Mouse (Mus musculus) liver, embryonic 14.5 days (tissue): ENCODE results near the gene Ppox. TPM values are rescaled to one million over a fixed set of nuclear protein-coding genes. Genes with fewer than 3 reads are reported as not detected.

ENCODE experiments used
- ATAC-seq: fragments of 200-750 bp; cut with Nextera tagmentation; 2 replicates; pipeline ENCODE4 v1.8.0; 2017; ENCODE audit warnings: moderate number of reproducible peaks, mild to moderate bottlenecking, moderate library complexity; ENCODE audit not compliant: insufficient read depth
- DNase-seq, 3 experiments: peaks; one replicate each; pipeline ENCODE4 v3.0.0-alpha.2; 2012 to 2013; ENCODE audit warnings: low read depth in 3 of 3, low spot score in 3 of 3
- H3K27ac ChIP-seq: fragments of 300-500 bp; sonication (generic); 2 replicates; pipeline ENCODE4 v1.5.1; 2014; ENCODE audit warnings: moderate library complexity, mild to moderate bottlenecking, control low read depth, inconsistent platforms
- H3K27me3 ChIP-seq: fragments of 300-500 bp; sonication (generic); 2 replicates; pipeline ENCODE4 v1.6.1; 2014; ENCODE audit warnings: mild to moderate bottlenecking, low read length, moderate library complexity; ENCODE audit not compliant: control insufficient read depth, insufficient read depth
- H3K36me3 ChIP-seq: fragments of 300-500 bp; sonication (generic); replicated peaks from 2 replicates; pipeline ENCODE4 v1.6.1; 2014; ENCODE audit warnings: low read depth; ENCODE audit not compliant: control insufficient read depth, insufficient read depth
- H3K4me1 ChIP-seq, 2 experiments: fragments of 200-500 bp in 1 of 2; fragments of 300-500 bp in 1 of 2; sonication (generic) in 1 of 2; replicated peaks; 2 replicates each; pipeline ENCODE4 v1.6.1; 2012 to 2014; ENCODE audit warnings: antibody characterized with exemption in 1 of 2, inconsistent platforms in 1 of 2, low read length in 1 of 2; ENCODE audit not compliant: control insufficient read depth in 2 of 2, insufficient read depth in 2 of 2
- H3K4me2 ChIP-seq: fragments of 300-500 bp; sonication (generic); 2 replicates; pipeline ENCODE4 v1.6.1; 2014; ENCODE audit warnings: low read depth, mild to moderate bottlenecking, control low read depth, moderate library complexity
- H3K4me3 ChIP-seq, 2 experiments: fragments of 200-500 bp in 1 of 2; fragments of 300-500 bp in 1 of 2; sonication (generic) in 1 of 2; 2 replicates each; pipeline ENCODE4 v1.5.1; 2012 to 2014; ENCODE audit warnings: low read depth in 2 of 2, low read length in 2 of 2, mild to moderate bottlenecking in 2 of 2, control low read depth in 1 of 2, inconsistent platforms in 1 of 2, moderate library complexity in 1 of 2; ENCODE audit not compliant: insufficient read depth in 1 of 2
- H3K9ac ChIP-seq: fragments of 300-500 bp; sonication (generic); replicated peaks from 2 replicates; pipeline ENCODE4 v1.6.1; 2014; ENCODE audit warnings: mild to moderate bottlenecking, control low read depth, moderate library complexity
- H3K9me3 ChIP-seq: fragments of 300-500 bp; sonication (generic); 2 replicates; pipeline ENCODE4 v1.6.1; 2016; ENCODE audit warnings: low read length, mixed read lengths; ENCODE audit not compliant: control insufficient read depth
- CTCF ChIP-seq: IDR thresholded peaks from 2 replicates; pipeline ENCODE4 v1.5.1; 2016; ENCODE audit warnings: antibody characterized with exemption, low read depth, control low read depth
- EP300 ChIP-seq: IDR thresholded peaks from 2 replicates; pipeline ENCODE4 v1.6.1; 2016; ENCODE audit warnings: antibody characterized with exemption, low read depth
- WGBS: fragments of 180-500 bp; shearing (Covaris S2); extraction: QIAGEN DNeasy Blood & Tissue Kit; methylation state at CpG from one replicate; pipeline ENCODE4 v1.1.7; 2014; ENCODE audit not compliant: insufficient replicate concordance; 5-methylcytosine and 5-hydroxymethylcytosine counted together
- polyA plus RNA-seq, 2 experiments: library from polyadenylated mRNA; depleted of rRNA in 1 of 2; stranded (reverse) in 1 of 2; unstranded in 1 of 2; fragments of >200 nt; fragmentation: Nextera tagmentation in 1 of 2; extraction: Ambion mirVana in 1 of 2; gene quantifications; 2 replicates each; pipeline versions ENCODE4 v1.2.1 to v1.2.3; 2012 to 2014

Gene Ppox
- polyA plus RNA-seq, 2 experiments: 161 to 170 TPM

DNA sequence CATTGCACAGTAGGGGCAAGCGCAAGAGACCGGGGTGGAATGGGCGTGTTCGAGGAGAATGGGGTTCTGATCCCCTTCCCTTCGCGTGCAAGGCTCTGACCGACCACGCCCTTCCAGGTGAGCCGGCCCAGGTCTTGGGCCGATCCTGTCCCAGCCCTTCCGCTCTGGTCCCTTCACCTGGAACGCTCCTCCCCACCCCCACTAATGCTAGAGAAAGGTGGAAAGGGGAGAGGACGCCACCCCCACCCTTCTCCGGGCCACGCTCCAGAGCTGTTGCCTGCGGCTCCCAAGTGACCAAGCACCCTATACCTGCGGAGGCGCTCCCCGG is 10.4 kb downstream of the Ppox start:
- Histone ChIP-seq H3K4me1 (peaks cover 17 to 22% of the 10 kb centered on the region in 2 experiments), H3K4me3 (peak overlapping the region; percentile 67 to 96), H3K27ac (peak overlapping the region; percentile 50), H3K36me3 (peaks cover 32% of the 10 kb centered on the region), H3K9ac (peak overlapping the region; percentile 80), H3K4me2 (peak overlapping the region; percentile 89), H3K9me3 (no peaks in the 10 kb centered on the region), H3K27me3 (no peaks in the 10 kb centered on the region)
- no peak for TF ChIP-seq EP300
- TF ChIP-seq CTCF: no peak
- no peak for DNase-seq
- ATAC-seq: peak; percentile 72
- WGBS: under 1% methylated on average over 18 of the region's 19 CpGs

DNA sequence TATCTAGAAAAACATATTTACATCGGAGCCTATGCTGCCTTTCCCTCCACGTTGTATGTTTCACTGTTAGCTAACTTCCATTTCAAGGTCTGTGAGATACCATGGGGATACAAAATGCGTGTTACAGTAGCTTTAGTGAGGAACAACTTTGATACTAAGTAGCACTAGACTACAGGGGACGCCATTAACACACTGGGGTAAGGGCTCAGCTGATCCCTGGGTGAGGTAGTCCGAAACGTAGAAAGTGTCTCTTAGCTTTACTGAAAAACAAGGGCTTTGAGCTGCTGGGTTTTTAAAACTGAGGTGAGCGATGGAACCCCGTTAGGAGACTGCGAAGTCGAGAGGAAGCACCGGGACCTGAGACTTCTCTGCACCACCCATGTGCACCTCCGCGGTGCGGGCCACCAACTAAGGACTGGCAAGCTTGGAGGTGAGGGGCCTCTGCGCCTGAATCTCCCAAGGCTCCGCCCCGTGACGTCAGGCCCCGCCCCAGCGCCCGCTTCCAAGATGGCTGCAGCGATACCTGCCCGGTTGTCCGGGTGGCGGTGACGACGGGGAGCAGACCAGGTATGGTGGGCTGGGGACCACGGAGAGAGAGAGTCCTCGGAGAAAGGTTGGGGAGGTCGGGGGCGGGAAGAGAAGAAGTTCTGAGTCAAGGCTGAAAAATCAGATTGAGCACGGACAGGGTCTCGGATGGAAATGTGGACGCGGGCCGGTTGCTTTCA is 11.0 kb downstream of the Ppox start, which contains the start of gene B4galt3:
Gene B4galt3 (plus strand): TSS at position 481 of the 725 bp plus-strand sequence.
- DNase-seq (peak; percentile 79 to 86 (median 83)), ATAC-seq (peak; percentile 93)
- WGBS: 3% methylated on average over 36 of the region's 36 CpGs
- Histone ChIP-seq H3K27me3 (no peaks in the 10 kb centered on the region), H3K27ac (peak within 1 kb of the TSS; percentile 70), H3K4me1 (peaks cover 17 to 22% of the 10 kb centered on the region in 2 experiments), H3K4me2 (peak within 1 kb of the TSS; percentile 89), H3K36me3 (peaks cover 27% of the 10 kb centered on the region), H3K9me3 (no peaks in the 10 kb centered on the region), H3K9ac (peak within 1 kb of the TSS; percentile 80), H3K4me3 (peak within 1 kb of the TSS; percentile 67 to 96)
- TF ChIP-seq CTCF (0 out of 2 replicates have a peak, but pooled peaks have one; percentile 14), EP300 (0 out of 2 replicates have a peak, but pooled peaks have one; percentile 34)

DNA sequence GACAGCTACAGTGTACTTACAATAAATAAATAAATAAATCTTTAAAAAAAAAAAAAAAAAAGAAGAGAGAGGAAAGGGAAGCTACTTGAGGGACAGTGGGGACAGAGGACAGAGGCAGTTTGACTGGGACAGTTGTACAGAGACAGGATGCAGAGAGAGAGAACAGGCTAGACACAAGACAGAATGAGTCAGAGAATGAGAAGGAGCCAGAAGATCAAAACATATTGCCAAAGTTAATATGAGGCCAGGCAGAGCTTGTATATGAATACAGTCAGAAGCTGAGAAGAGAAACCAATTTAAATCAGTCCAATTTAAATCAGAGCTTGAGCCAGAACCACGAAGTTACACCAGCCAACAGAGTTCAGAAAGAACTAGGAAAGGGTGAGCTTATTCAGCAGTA is 12.6 kb downstream of the Ppox start:
- TF ChIP-seq EP300 (no peak), CTCF (no peak)
- peaks cover 17 to 23% of the 10 kb centered on the region in 2 experiments for H3K4me1 ChIP-seq
- H3K4me2 ChIP-seq: no peak overlapping the region
- DNase-seq: no peak
- no peak overlapping the region for H3K4me3 ChIP-seq
- no peaks in the 10 kb centered on the region; the same call in 1 of the 2 replicates for H3K27me3 ChIP-seq
- H3K9ac ChIP-seq: no peak overlapping the region
- H3K36me3 ChIP-seq: peaks cover 11% of the 10 kb centered on the region
- 42% methylated on average over 1 of the region's 1 CpGs for whole genome bisulfite sequencing
- H3K27ac ChIP-seq: no peak overlapping the region
- ATAC-seq: no peak
- H3K9me3 ChIP-seq: no peaks in the 10 kb centered on the region

DNA sequence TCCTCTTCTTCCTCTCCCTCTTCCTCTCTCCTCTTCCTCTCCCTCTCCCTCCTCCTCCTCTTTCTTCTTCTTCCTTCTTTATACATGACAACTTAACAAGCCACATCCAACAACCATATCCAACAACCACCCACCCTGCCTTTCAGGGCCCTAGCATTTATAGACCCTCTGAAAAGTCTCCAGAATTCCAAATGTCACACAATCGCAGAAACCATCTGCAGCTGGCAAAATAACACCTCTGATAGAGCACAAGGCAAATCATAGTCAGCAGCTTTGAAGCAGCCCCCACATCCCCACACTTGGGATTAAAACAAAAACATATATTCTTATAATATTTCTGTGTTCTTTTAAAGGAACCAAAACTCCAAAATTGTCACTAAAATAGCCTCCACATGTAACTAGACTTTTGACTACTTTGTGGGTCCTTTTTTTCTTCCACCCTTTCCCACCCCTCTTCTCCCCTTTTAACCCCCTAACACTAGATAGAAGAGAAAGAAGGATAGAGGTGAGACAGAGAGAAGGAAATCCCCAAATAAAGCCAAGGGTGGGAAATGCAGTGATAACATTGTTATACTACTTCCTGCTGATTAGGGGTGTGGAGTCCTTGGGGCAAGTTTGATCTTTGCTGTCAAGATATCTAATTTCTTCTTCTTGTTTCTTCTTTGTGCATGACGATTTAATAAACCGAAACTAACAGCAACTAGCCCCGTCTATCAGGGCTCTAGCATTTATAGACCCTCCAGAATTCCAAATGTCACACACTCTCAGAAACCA is 14.8 kb downstream of the Ppox start:
- no peaks in the 10 kb centered on the region for H3K9me3 ChIP-seq
- H3K4me3 ChIP-seq: no peak overlapping the region
- H3K27ac ChIP-seq: no peak overlapping the region
- H3K27me3 ChIP-seq: peaks cover 4% of the 10 kb centered on the region; the same call in 1 of the 2 replicates
- 0 out of 2 replicates have a peak overlapping the region, but pooled peaks have one; percentile 13 for H3K4me2 ChIP-seq
- DNase-seq: no peak
- H3K4me1 ChIP-seq: peaks cover 9 to 22% of the 10 kb centered on the region in 2 experiments
- no peak for ATAC-seq
- 20% methylated on average over 4 of the region's 4 CpGs for WGBS
- H3K36me3 ChIP-seq: no peaks in the 10 kb centered on the region
- no peak overlapping the region for H3K9ac ChIP-seq
- TF ChIP-seq EP300: no peak
- TF ChIP-seq CTCF: no peak
